Mouse (Mus musculus): ENCODE measurements around the gene Nfia. TPM values are rescaled to one million over a fixed set of nuclear protein-coding genes. Genes with fewer than 3 reads are reported as not detected.

Nfia gene
- polyA plus RNA-seq (2015; fragmentation: Nextera tagmentation; extraction: Ambion mirVana), result 31.1 and 32.3 TPM in 2 replicates

GRCm38 (mm10) chr4:97772641-97773040 lies at the start of gene Nfia:
Nfia (plus strand) TSS chr4:97772734.
- peak within 1 kb of the TSS; percentile 81 for H3K9ac ChIP-seq
- WGBS, result 0% methylated on average over 9 of the region's 9 CpGs
- no peaks in the 10 kb centered on the region for H3K9me3 ChIP-seq
- peaks cover 28% of the 10 kb centered on the region for H3K4me1 ChIP-seq
- no peak for ATAC-seq (ENCODE audit: extremely low read depth, insufficient number of reproducible peaks, low FRiP score, low TSS enrichment)
- H3K4me3 ChIP-seq, result peak within 1 kb of the TSS; percentile 59
- H3K27me3 ChIP-seq (replicated peaks), result no peaks in the 10 kb centered on the region
- H3K36me3 ChIP-seq, result no peaks in the 10 kb centered on the region
- peak within 1 kb of the TSS; percentile 95 for H3K27ac ChIP-seq (replicated peaks)
- H3K4me2 ChIP-seq, result peak within 1 kb of the TSS; percentile 78

GRCm38 (mm10) chr4:97723374-97723773 lies 49.2 kb upstream of the Nfia start:
- no peaks in the 10 kb centered on the region for H3K27me3 ChIP-seq (replicated peaks)
- H3K36me3 ChIP-seq, result no peaks in the 10 kb centered on the region
- H3K9me3 ChIP-seq, result no peaks in the 10 kb centered on the region
- H3K9ac ChIP-seq, result no peak overlapping the region
- ATAC-seq (ENCODE audit: extremely low read depth, insufficient number of reproducible peaks, low FRiP score, low TSS enrichment), result no peak
- H3K4me3 ChIP-seq, result no peak overlapping the region
- no peak overlapping the region for H3K4me2 ChIP-seq
- H3K27ac ChIP-seq (replicated peaks), result no peak overlapping the region
- H3K4me1 ChIP-seq, result no peaks in the 10 kb centered on the region
- WGBS, result 82% methylated on average over 6 of the region's 6 CpGs

GRCm38 (mm10) chr4:97728520-97728919 lies 44.0 kb upstream of the Nfia start:
- 69% methylated on average over 4 of the region's 4 CpGs for WGBS

GRCm38 (mm10) chr4:97729999-97730398 lies 42.5 kb upstream of the Nfia start:
- no peak overlapping the region for H3K4me2 ChIP-seq
- H3K9me3 ChIP-seq, result no peaks in the 10 kb centered on the region
- WGBS, result 81% methylated on average over 6 of the region's 6 CpGs
- H3K9ac ChIP-seq, result no peak overlapping the region
- no peak overlapping the region for H3K27ac ChIP-seq (replicated peaks)
- H3K4me1 ChIP-seq, result no peaks in the 10 kb centered on the region
- no peak for ATAC-seq (ENCODE audit: extremely low read depth, insufficient number of reproducible peaks, low FRiP score, low TSS enrichment)
- H3K36me3 ChIP-seq, result no peaks in the 10 kb centered on the region
- H3K27me3 ChIP-seq (replicated peaks), result no peaks in the 10 kb centered on the region
- no peak overlapping the region for H3K4me3 ChIP-seq

More at GRCm38 (mm10) chr4:97728520-97728919, 44.0 kb upstream of the Nfia start:
- no peak overlapping the region for H3K9ac ChIP-seq
- no peaks in the 10 kb centered on the region for H3K27me3 ChIP-seq (replicated peaks)
- H3K4me1 ChIP-seq, result no peaks in the 10 kb centered on the region
- H3K4me3 ChIP-seq, result no peak overlapping the region
- H3K9me3 ChIP-seq, result no peaks in the 10 kb centered on the region
- no peak for ATAC-seq (ENCODE audit: extremely low read depth, insufficient number of reproducible peaks, low FRiP score, low TSS enrichment)
- H3K27ac ChIP-seq (replicated peaks), result no peak overlapping the region
- no peaks in the 10 kb centered on the region for H3K36me3 ChIP-seq
- H3K4me2 ChIP-seq, result no peak overlapping the region

GRCm38 (mm10) chr4:97730416-97730815 lies 42.1 kb upstream of the Nfia start:
- ATAC-seq (ENCODE audit: extremely low read depth, insufficient number of reproducible peaks, low FRiP score, low TSS enrichment), result no peak
- H3K27me3 ChIP-seq (replicated peaks), result no peaks in the 10 kb centered on the region
- no peaks in the 10 kb centered on the region for H3K36me3 ChIP-seq
- no peaks in the 10 kb centered on the region for H3K9me3 ChIP-seq
- 75% methylated on average over 3 of the region's 3 CpGs for WGBS
- H3K4me2 ChIP-seq, result no peak overlapping the region
- no peak overlapping the region for H3K9ac ChIP-seq
- H3K27ac ChIP-seq (replicated peaks), result no peak overlapping the region
- H3K4me1 ChIP-seq, result no peaks in the 10 kb centered on the region
- no peak overlapping the region for H3K4me3 ChIP-seq

- H3K27ac ChIP-seq (replicated peaks), result no peak overlapping the region
- no peak overlapping the region for H3K4me2 ChIP-seq
- no peak overlapping the region for H3K4me3 ChIP-seq
- no peaks in the 10 kb centered on the region for H3K4me1 ChIP-seq
- no peaks in the 10 kb centered on the region for H3K9me3 ChIP-seq
- H3K36me3 ChIP-seq, result no peaks in the 10 kb centered on the region
- no peak overlapping the region for H3K9ac ChIP-seq
- no peak for ATAC-seq (ENCODE audit: extremely low read depth, insufficient number of reproducible peaks, low FRiP score, low TSS enrichment)
- 55% methylated on average over 1 of the region's 1 CpGs for WGBS
- no peaks in the 10 kb centered on the region for H3K27me3 ChIP-seq (replicated peaks)
These were observed 39.1 kb upstream of the Nfia start for GRCm38 (mm10) chr4:97733392-97733791.

- Histone ChIP-seq H3K4me3 (no peak overlapping the region), H3K9ac (no peak overlapping the region), H3K27me3 (replicated peaks) (no peaks in the 10 kb centered on the region), H3K4me1 (peaks cover 12% of the 10 kb centered on the region), H3K36me3 (no peaks in the 10 kb centered on the region), H3K4me2 (no peak overlapping the region), H3K27ac (replicated peaks) (no peak overlapping the region), H3K9me3 (no peaks in the 10 kb centered on the region)
- ATAC-seq (ENCODE audit: extremely low read depth, insufficient number of reproducible peaks, low FRiP score, low TSS enrichment), result no peak
- WGBS, result 59% methylated on average over 5 of the region's 5 CpGs
These were observed 28.6 kb upstream of the Nfia start for GRCm38 (mm10) chr4:97743932-97744331.

- Histone ChIP-seq H3K4me2 (peak overlapping the region; percentile 85), H3K9me3 (no peaks in the 10 kb centered on the region), H3K36me3 (no peaks in the 10 kb centered on the region), H3K9ac (peak overlapping the region; percentile 82), H3K27me3 (replicated peaks) (no peaks in the 10 kb centered on the region), H3K4me1 (peaks cover 12% of the 10 kb centered on the region), H3K4me3 (peak overlapping the region; percentile 58), H3K27ac (replicated peaks) (no peak overlapping the region)
- 7% methylated on average over 32 of the region's 32 CpGs for WGBS
- no peak; the same call in 1 of the 2 replicates for ATAC-seq (ENCODE audit: extremely low read depth, insufficient number of reproducible peaks, low FRiP score, low TSS enrichment)
These were observed 27.0 kb upstream of the Nfia start for GRCm38 (mm10) chr4:97745296-97746105.

- H3K4me2 ChIP-seq, result peak overlapping the region; percentile 85
- no peaks in the 10 kb centered on the region for H3K9me3 ChIP-seq
- no peaks in the 10 kb centered on the region for H3K36me3 ChIP-seq
- H3K4me3 ChIP-seq, result peak overlapping the region; percentile 58
- 8% methylated on average over 19 of the region's 19 CpGs for WGBS
- H3K9ac ChIP-seq, result peak overlapping the region; percentile 82
- no peak overlapping the region for H3K27ac ChIP-seq (replicated peaks)
- no peaks in the 10 kb centered on the region for H3K27me3 ChIP-seq (replicated peaks)
- no peak; the same call in 1 of the 2 replicates for ATAC-seq (ENCODE audit: extremely low read depth, insufficient number of reproducible peaks, low FRiP score, low TSS enrichment)
- H3K4me1 ChIP-seq, result peaks cover 18% of the 10 kb centered on the region
These were observed 26.2 kb upstream of the Nfia start for GRCm38 (mm10) chr4:97746106-97746900.

GRCm38 (mm10) chr4:97750401-97750800 lies 22.1 kb upstream of the Nfia start:
- no peaks in the 10 kb centered on the region for H3K36me3 ChIP-seq
- peak overlapping the region; percentile 84 for H3K4me2 ChIP-seq
- H3K9me3 ChIP-seq, result no peaks in the 10 kb centered on the region
- 33% methylated on average over 4 of the region's 4 CpGs for WGBS
- no peak overlapping the region for H3K4me3 ChIP-seq
- no peak for ATAC-seq (ENCODE audit: extremely low read depth, insufficient number of reproducible peaks, low FRiP score, low TSS enrichment)
- H3K27me3 ChIP-seq (replicated peaks), result no peaks in the 10 kb centered on the region
- no peak overlapping the region for H3K9ac ChIP-seq
- H3K4me1 ChIP-seq, result peaks cover 45% of the 10 kb centered on the region
- peak overlapping the region; percentile 89 for H3K27ac ChIP-seq (replicated peaks)

GRCm38 (mm10) chr4:97751030-97751482 lies 21.5 kb upstream of the Nfia start:
- peak; percentile 49; the same call in 1 of the 2 replicates for ATAC-seq (ENCODE audit: extremely low read depth, insufficient number of reproducible peaks, low FRiP score, low TSS enrichment)

More at GRCm38 (mm10) chr4:97751030-97751482, 21.5 kb upstream of the Nfia start:
- no peaks in the 10 kb centered on the region for H3K36me3 ChIP-seq
- H3K4me2 ChIP-seq, result peak overlapping the region; percentile 84
- peak overlapping the region; percentile 89 for H3K27ac ChIP-seq (replicated peaks)
- no peaks in the 10 kb centered on the region for H3K27me3 ChIP-seq (replicated peaks)
- peak overlapping the region; percentile 54 for H3K4me3 ChIP-seq
- peak overlapping the region; percentile 84 for H3K9ac ChIP-seq
- H3K4me1 ChIP-seq, result peaks cover 41% of the 10 kb centered on the region
- no peaks in the 10 kb centered on the region for H3K9me3 ChIP-seq
- WGBS, result 1% methylated on average over 20 of the region's 20 CpGs
